Mouse (Mus musculus) erythroid progenitor cell, adult 5-6 weeks (primary cell): Measurements from ENCODE around the gene Dnajc10. TPM values are rescaled to one million over a fixed set of nuclear protein-coding genes. Genes with fewer than 3 reads are reported as not detected.

Source experiments
- ATAC-seq: replicated peaks from 2 replicates; pipeline ENCODE4 v1.8.0; 2016; ENCODE audit warnings: moderate number of reproducible peaks, mild to moderate bottlenecking, moderate TSS enrichment, inconsistent platforms; ENCODE audit not compliant: poor library complexity, low FRiP score, severe bottlenecking
- total RNA-seq, 2 experiments: library from RNA; stranded (forward) in 1 of 2; stranded (reverse) in 1 of 2; fragments of 150-400 nt in 1 of 2; fragments of 186-747, 209-891 nt in 1 of 2; gene quantifications; 2 replicates each; pipeline versions ENCODE4 v1.2.3 to v1.2.4; 2015 to 2017; ENCODE audit warnings: low replicate concordance in 2 of 2

The Dnajc10 gene
- total RNA-seq, 2 experiments from 2014 or later: 93.9 to 134 TPM

DNA sequence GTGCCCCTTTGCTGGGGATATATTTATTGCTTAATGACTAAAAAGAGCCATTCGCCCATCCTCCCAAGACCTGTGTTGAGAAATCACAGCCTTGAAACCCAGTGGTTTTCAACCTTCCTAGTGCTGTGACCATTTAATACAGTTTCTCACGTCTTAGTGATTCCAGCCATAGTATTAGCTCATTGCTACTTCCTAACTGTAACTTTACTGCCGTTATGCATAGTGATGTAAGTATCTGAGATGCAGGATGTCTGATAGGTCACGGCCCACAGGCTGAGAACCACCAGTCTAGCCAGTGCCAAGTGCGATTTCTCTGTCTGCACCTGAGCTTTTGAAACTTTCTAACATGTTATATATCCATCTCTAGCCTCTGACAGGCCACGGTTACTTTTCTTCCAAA lies 12.0 kb downstream of the Dnajc10 start:
- ATAC-seq: no peak

DNA sequence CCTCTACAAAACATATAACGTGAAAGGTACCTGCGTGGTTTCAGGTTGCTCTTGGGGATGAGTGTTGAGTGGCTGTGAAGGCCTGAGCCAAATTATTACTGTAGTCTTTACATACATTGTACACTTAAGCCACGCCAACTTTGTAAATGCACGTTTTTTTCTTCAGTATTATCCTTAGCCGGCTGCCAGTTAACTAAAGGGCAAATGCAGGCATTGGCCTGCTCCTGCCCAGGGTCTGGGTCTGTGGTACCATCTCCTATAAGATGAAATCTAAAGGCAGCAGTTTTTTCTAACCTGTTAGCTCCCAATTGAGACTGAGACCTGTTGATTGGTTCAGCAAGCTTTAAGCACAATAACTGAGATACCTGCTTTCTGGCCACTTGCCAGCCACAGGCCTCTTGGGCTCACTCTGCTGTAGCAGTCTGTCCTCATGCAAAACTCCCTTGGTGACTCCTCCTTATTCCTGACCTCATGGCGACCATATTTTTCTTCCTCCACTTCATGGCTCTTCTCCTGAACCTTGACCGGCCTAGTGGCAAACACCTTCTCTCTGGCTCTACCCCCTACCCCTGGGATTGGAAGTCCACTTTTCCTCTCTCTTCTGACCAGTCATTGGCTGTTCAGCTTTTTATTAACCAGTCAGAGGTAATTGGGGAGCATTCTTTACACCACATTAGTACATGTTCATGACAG lies 13.8 kb downstream of the Dnajc10 start:
- no peak for ATAC-seq

DNA sequence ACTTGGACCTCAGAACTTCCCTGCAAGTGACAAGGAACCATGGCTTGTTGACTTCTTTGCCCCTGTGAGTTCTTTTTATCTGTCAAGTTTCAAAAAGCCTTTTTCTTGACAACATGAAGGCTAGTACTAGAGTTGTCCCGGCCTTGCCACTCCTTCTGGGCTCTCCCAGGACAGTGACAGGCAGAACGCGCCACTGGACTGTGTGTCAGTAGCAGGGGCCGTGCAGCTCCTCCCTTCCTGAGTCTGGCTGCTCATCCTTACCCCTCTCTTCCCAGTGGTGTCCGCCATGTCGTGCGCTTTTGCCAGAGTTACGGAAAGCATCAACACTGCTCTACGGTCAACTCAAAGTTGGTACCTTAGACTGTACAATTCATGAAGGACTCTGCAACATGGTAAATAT lies 25.3 kb downstream of the Dnajc10 start:
- 0 out of 2 replicates have a peak, but pooled peaks have one; percentile 53 for ATAC-seq

DNA sequence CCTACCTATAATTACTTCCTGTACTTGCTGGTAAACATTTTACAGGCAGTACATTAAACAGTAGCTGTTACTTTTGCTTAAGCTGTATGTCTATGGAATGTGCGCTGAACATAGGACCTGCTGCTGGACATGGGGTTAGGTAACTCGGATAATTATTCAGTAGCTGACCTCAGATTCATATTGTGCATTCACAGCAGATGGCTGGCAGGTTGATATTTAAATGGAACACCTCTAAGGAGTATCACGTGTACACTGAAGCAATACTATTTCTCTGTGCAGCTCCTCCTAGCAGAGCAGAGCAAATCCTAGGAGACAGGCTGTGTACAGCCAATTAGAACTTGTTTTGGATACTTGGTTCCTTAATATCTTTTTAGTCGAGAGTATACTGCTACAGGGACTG lies 39.3 kb downstream of the Dnajc10 start:
- ATAC-seq: no peak

DNA sequence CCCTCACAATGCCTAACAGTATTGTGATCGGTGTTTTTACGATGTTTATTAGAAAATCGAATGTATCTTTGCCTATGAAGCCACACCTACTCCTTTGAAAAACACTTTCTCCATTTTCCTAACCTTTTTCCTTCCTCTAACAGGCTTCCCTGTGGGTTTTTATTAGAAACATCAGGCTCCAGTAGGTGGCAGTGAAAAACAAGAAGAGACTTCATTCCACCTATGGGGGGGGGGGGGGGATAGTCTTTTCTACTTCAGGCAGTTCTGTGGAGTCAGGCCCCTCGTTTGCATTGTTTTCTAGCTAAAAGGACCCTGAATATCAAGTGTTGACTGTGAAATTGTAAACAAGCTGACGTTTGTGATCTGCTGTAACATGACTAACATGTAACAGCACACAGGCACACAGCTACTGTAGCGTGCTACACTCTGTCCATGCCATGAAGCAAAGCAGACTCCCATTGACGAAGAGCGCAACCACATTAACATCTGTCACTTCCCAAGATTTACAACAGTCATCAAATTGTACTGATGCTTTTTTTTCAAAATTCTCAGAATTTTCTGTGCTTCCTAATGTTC lies 41.5 kb downstream of the Dnajc10 start:
- ATAC-seq: no peak

DNA sequence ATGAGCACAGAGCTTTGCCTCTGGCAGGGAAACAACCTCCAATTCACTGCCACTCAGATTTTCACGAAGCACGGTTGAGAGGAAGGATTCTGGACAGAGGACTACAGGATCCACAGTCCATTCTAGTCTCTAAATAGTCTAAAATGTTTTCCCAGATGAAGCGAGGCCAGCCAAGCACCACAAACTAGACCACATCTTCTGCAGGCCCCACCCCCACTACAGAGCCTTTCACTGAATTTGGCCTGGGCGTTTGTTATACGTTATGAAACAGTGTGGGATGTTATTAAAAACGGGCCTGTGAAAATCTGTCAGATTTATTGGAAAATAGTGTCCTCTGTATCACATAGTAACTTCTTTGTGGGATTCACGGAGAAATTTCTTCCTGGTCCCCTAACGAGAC lies 56.2 kb downstream of the Dnajc10 start:
- no peak for ATAC-seq

DNA sequence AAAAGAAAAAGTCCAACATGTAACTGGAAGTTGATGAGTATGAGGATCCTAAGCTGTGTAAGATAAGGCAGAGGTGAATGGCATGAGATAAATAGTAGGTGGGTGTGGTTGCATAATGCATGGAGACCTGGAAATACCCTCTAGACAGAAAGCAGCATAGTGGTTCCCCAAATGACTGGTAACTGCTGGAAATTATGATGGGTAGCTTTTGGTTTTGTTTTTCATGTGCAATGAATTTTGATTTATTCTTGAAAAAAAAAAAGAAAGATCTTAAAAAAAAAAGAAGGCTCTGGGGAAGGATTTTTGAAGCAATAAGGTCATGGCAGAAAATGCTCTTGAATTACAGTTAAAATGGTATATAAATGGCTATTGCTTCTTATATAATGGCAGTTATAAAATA lies 59.6 kb downstream of the Dnajc10 start:
- no peak for ATAC-seq

DNA sequence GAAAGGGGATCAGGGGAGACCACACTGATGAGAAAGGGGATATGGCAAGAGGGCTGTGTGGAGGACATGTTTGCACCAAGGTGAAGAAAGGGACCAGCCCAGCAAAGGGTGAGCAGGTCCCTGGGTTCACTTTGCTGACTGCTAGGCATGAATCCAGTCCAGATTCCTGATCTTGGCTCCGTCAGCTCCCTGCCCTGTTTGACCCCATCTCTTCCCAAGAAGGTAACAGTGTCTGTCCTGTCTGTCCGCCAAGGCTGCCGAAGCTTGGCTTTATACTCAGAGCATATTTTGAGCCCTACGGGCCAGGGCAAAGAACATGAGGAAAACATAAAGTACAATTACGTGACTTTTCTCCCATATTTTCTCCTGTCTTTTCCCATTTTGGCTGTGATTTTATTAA lies 64.6 kb downstream of the Dnajc10 start:
- no peak for ATAC-seq

DNA sequence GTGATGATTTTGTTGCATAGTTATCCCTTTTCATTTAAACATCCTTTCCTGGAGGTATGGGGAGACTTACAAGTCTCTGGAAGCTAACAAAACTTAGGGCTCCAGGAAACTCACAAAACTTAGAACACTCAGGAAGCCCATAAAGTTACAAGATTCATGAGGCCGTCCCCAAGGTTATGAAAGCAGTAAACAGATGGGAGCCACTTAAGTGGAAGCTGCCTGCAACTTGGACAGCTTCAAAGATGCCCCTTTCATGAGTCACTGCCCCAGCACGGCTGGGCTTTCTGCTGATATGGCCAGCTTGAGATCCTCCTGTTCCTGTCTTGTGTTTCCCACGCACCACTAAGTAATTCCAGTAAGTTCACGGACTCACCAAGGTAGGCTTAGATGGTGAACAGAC lies 69.2 kb downstream of the Dnajc10 start:
- ATAC-seq: no peak

DNA sequence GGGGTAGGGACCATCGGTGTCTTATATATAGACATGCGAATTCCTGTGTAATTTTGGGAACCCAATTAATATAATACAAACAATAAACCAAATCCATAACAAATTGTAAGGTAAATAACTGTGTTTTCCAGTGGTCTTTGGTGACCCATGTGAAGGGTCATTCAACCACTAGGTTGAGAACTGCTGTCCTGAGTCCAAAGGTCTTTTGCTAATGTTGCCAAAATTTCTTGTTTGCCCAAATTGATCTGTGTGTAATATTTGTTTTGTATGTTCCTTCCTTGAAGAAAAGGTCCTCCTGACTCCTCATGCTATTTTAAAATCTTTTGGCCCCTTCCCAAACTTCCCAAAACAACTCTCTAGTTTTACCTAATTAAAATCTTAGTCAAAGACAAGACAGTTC lies 71.0 kb downstream of the Dnajc10 start:
- ATAC-seq: no peak

DNA sequence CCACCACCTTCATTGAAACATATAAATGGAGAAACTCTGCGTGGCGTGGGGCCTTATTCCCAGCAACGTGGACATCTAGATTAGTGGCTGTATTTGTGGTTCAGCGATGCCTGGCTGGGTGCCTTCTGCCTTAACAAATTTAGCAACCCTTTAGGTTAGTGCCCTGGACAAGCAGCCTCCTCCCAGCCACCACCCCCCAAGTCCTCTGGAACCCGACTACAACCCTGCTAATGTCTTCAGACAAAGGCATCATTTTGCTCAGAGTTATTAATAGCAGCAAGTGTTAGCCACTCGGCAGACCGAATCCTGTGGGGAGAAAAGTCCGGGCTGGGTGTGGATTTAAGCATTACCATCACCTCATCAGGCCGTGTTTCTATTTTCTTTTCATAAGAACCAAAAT lies 72.4 kb downstream of the Dnajc10 start:
- ATAC-seq: no peak

DNA sequence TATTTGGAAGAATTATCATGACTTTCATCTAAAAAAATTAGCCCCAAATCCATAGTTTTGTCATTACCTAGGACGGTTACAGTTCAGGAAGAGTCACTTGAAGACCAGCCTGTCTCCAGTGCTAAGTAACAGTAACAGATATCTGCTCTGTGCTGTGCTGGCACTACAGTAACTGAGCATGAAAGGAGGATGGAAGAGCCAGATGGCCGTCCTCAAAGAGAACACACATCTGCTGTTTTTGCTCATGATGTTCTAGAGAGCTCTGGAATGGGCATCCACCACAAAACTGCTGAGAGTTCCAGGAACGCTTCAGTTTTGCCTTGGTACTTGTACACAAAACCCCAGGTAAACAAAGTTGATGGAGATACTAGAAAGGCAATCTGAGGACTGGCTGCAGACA lies 73.1 kb downstream of the Dnajc10 start:
- ATAC-seq: no peak

DNA sequence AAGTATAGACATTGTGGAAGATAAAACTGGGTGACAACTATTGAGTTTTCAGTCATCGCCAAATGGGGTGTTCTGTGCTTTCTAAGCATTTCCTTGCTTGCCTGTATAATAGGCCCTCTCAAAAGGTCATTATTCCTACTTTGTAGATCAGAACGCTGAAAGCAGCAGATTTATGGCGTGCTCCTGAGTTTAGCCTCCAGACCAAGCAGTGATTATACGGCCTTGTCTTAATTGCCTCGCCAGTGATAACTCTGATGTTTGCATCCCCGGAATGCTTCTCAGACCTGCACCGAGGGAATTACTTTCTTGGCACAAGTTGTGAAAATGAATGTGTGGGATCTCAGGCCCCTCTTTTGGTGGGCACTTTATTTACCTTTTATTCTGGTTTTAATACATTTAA lies 80.8 kb downstream of the Dnajc10 start:
- ATAC-seq: no peak

DNA sequence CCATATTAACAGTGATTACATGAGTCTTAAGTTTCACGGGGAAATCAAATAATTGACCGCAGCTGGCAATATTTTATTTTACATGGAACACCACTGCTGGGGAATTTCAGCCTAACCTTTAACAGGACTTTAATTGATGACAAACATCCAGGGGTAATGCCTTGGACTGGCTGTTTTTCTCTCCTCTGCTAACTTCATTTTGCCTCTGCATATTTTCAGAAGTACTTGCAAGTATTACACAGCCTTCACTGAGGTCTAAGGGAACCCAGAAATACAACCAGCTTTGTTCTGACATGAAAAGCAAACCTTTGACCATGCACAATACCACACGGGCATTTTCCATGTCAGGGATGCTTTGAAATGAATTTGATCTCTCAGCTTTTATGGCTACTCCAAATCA lies 81.6 kb downstream of the Dnajc10 start:
- no peak for ATAC-seq

DNA sequence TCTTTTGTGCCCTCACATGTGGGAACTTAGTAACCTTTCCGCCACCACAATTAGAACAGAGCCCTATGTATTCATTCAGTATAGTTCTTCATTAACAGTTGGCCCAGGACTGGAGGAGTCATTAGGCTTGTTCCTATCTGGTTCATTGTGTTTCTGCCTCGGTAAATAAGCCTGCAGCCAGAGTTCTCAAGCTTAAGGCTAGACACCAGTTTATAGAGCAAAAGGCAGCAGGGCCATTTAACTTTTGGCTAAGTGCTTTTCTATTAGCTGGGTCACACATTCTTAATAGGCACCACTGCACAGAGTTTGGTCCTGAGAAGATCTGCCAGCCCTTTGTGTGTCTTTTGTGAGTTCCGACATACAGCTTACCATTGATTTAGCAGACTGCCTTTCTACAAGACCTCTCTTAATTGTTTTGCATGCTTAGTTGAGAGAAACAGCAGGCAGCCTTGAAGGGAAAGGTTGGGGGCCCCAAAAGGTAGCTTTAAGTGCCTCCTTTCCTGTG lies 83.4 kb downstream of the Dnajc10 start:
- ATAC-seq: no peak

Other genes starting within 250 kb of the Dnajc10 start
- gene Pde1a, start 186.0 kb upstream of the Dnajc10 start, total RNA-seq (2015; ENCODE audit: low replicate concordance): not detected in 2 replicates
- gene Pde1a, start 186.0 kb upstream of the Dnajc10 start, total RNA-seq (2017; ENCODE audit: low replicate concordance): 1.2 TPM in 1 of 2 replicates, not detected in the other
- not detected in 2 replicates for gene Prdx6b, start 23.0 kb upstream of the Dnajc10 start, total RNA-seq (2015; ENCODE audit: low replicate concordance)
- not detected in 2 replicates for gene Prdx6b, start 23.0 kb upstream of the Dnajc10 start, total RNA-seq (2017; ENCODE audit: low replicate concordance)
- gene Frzb, start 132.2 kb downstream of the Dnajc10 start, total RNA-seq (2015; ENCODE audit: low replicate concordance): not detected in 2 replicates
- gene Frzb, start 132.2 kb downstream of the Dnajc10 start, total RNA-seq (2017; ENCODE audit: low replicate concordance): not detected in 2 replicates